15 mouse cellular contexts compared by ENCODE assay signal in the genomic region with DNA sequence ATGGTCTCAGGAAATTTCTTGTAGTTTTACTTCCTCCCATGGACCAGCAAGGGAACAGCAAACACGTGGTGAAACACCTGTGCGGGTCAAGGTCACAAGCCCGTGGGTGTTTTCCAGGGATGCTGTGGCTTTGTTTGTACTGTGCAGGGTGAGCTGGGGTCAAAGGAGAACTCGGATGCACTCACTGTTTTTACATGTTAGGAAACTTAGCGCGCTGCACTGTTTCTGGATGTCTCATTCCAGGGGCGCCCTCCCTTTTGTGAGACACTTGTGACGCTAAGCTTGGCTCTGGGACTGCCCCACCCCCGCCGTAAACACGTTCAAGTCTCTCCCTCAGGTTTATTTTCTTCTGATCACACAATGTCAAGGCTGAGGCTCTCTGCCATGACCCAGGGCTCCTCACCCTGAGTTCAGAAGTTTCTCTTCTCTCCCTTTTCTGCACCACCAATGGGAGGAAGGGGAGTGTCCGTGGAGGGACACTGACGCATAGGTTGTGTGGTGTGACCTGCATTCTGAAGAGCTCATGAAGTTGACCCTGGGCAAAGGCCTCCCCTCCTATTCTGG. TPM values are rescaled to one million over a fixed set of nuclear protein-coding genes. Genes with fewer than 3 reads are reported as not detected.
DNase-seq lines count a peak whose midpoint lies in the region; ATAC-seq and TF ChIP-seq lines count a peak whose summit lies in the region.
"Had no signal": no experiment of that assay in that cellular context is flagged by ENCODE, and none has a peak within 500 bp of the region (broad histone marks: within the 10 kb centered on the region; RNA-seq: fewer than 3 reads in every experiment).

No protein-coding gene starts in this region.

- H3K9ac ChIP-seq in stomach, postnatal 0 days (ENCODE audit: low read length): no peak overlapping the region
- no peak overlapping the region for H3K9ac ChIP-seq in forebrain, embryonic 16.5 days (replicated peaks; ENCODE audit: low read depth, low read length)
- H3K9ac ChIP-seq: embryonic facial prominence, embryonic 12.5 days; forebrain, embryonic 15.5 days; heart, embryonic 12.5 days; hindbrain, embryonic 13.5 days had no signal

- ATAC-seq in stomach, postnatal 0 days (ENCODE audit: low FRiP score, low TSS enrichment): peak; percentile 59; the same call in 1 of the 2 replicates
- no peak for ATAC-seq in forebrain, embryonic 16.5 days
- ATAC-seq: forebrain, embryonic 15.5 days; lung, postnatal 0 days; midbrain, embryonic 16.5 days had no signal

- TF ChIP-seq CTCF in stomach, postnatal 0 days (IDR thresholded peaks at IDR 0.05; ENCODE audit: low read depth): no peak

- no peaks in the 10 kb centered on the region for H3K4me1 ChIP-seq in stomach, postnatal 0 days (replicated peaks; ENCODE audit: control insufficient read depth, insufficient read depth)
- no peaks in the 10 kb centered on the region for H3K4me1 ChIP-seq in forebrain, embryonic 16.5 days (replicated peaks; ENCODE audit: control insufficient read depth, insufficient read depth, low read length)
- H3K4me1 ChIP-seq: embryonic facial prominence, embryonic 12.5 days; forebrain, embryonic 15.5 days; hindbrain, embryonic 13.5 days had no signal

- DNase-seq in B cell, adult 2 months: peak; percentile 29 to 32
- DNase-seq in R1 (ENCODE audit: low read depth, low spot score): peak; percentile 58
- DNase-seq in kidney, postnatal 25 days: peak; percentile 63 to 86
- DNase-seq in stomach, postnatal 0 days (ENCODE audit: low spot score): peak; percentile 32
- DNase-seq in layer of hippocampus, postnatal 14 days (ENCODE audit: low spot score in 2 of 2): no peak
- DNase-seq in spleen, postnatal 10 days (ENCODE audit: low spot score in 2 of 2): no peak
- no peak for DNase-seq in lung, postnatal 36 days
- DNase-seq: cerebellum, adult 9-11 months had no signal

- no peak overlapping the region for H3K4me3 ChIP-seq in stomach, postnatal 0 days (ENCODE audit: low read depth, low read length)
- H3K4me3 ChIP-seq in forebrain, embryonic 16.5 days (replicated peaks; ENCODE audit: low read length): no peak overlapping the region
- H3K4me3 ChIP-seq: embryonic facial prominence, embryonic 12.5 days; forebrain, embryonic 15.5 days; heart, embryonic 12.5 days; hindbrain, embryonic 13.5 days had no signal

- whole genome bisulfite sequencing in stomach, postnatal 0 days: 39% methylated on average over 13 of the region's 13 CpGs
- 76% methylated on average over 13 of the region's 13 CpGs for WGBS in forebrain, embryonic 16.5 days

- H3K4me2 ChIP-seq in stomach, postnatal 0 days (replicated peaks; ENCODE audit: low read depth): no peak overlapping the region
- no peak overlapping the region for H3K4me2 ChIP-seq in forebrain, embryonic 16.5 days (ENCODE audit: low read length)
- H3K4me2 ChIP-seq: embryonic facial prominence, embryonic 12.5 days; forebrain, embryonic 15.5 days; heart, embryonic 12.5 days; hindbrain, embryonic 13.5 days had no signal

- no peak for TF ChIP-seq EP300 in stomach, postnatal 0 days (optimal IDR thresholded peaks at IDR 0.05)

- no peaks in the 10 kb centered on the region for H3K36me3 ChIP-seq in stomach, postnatal 0 days (ENCODE audit: control insufficient read depth, insufficient read depth, low read length)
- H3K36me3 ChIP-seq in forebrain, embryonic 16.5 days (ENCODE audit: control insufficient read depth, insufficient read depth): no peaks in the 10 kb centered on the region
- H3K36me3 ChIP-seq: embryonic facial prominence, embryonic 12.5 days; forebrain, embryonic 15.5 days; heart, embryonic 12.5 days; hindbrain, embryonic 13.5 days had no signal

- H3K27me3 ChIP-seq in stomach, postnatal 0 days (ENCODE audit: control insufficient read depth, insufficient read depth, low read length): no peaks in the 10 kb centered on the region
- no peaks in the 10 kb centered on the region for H3K27me3 ChIP-seq in forebrain, embryonic 16.5 days (replicated peaks; ENCODE audit: control insufficient read depth, insufficient read depth, low read length)
- H3K27me3 ChIP-seq: embryonic facial prominence, embryonic 12.5 days; forebrain, embryonic 15.5 days; heart, embryonic 12.5 days; hindbrain, embryonic 13.5 days had no signal

- H3K9me3 ChIP-seq in stomach, postnatal 0 days (ENCODE audit: control insufficient read depth, low read length): no peaks in the 10 kb centered on the region
- no peaks in the 10 kb centered on the region for H3K9me3 ChIP-seq in forebrain, embryonic 16.5 days (ENCODE audit: control insufficient read depth, low read length)
- H3K9me3 ChIP-seq: embryonic facial prominence, embryonic 12.5 days; forebrain, embryonic 15.5 days; heart, embryonic 12.5 days; hindbrain, embryonic 13.5 days had no signal

- no peak overlapping the region for H3K27ac ChIP-seq in stomach, postnatal 0 days (replicated peaks)
- no peak overlapping the region for H3K27ac ChIP-seq in forebrain, embryonic 16.5 days (ENCODE audit: low read length)
- H3K27ac ChIP-seq: embryonic facial prominence, embryonic 12.5 days; forebrain, embryonic 15.5 days; hindbrain, embryonic 13.5 days had no signal

RNA-seq across cellular contexts. Expression of a gene that starts 31.3 kb away (rescaled TPM):
- polyA plus RNA-seq in stomach, postnatal 0 days (2015; fragmentation: Nextera tagmentation; extraction: Ambion mirVana): 20.8 and 29.9 TPM in 2 replicates
- total RNA-seq in layer of hippocampus, postnatal 14 days (2021): 1 to 10 TPM; 7.3 to 8.4 TPM
- 0.51 and 1.4 TPM in 2 replicates for polyA plus RNA-seq in forebrain, embryonic 16.5 days (2015; fragmentation: Nextera tagmentation; extraction: Ambion mirVana)

Comparison
In these comparisons a context has a peak if more than half of its experiments do, and no peak if none do; other contexts are left out.
1. DNase-seq: peak in B cell, adult 2 months (2 of 2), R1 (single experiment), kidney, postnatal 25 days (2 of 2) and stomach, postnatal 0 days (single experiment); none in layer of hippocampus, postnatal 14 days (0 of 2), spleen, postnatal 10 days (0 of 2) and lung, postnatal 36 days (single experiment).